Mouse (Mus musculus): ENCODE measurements around the gene Nmt1. TPM values are rescaled to one million over a fixed set of nuclear protein-coding genes. Genes with fewer than 3 reads are reported as not detected.

The Nmt1 gene
- polyA plus RNA-seq, 1 experiment = 77.1 TPM

- peaks cover 34% of the 10 kb centered on the region for H3K36me3 ChIP-seq (ENCODE audit: control insufficient read depth, insufficient read depth)
Measured at GRCm38 (mm10) chr11:103042828-103043227, 14.8 kb downstream of the Nmt1 start.

DNA sequence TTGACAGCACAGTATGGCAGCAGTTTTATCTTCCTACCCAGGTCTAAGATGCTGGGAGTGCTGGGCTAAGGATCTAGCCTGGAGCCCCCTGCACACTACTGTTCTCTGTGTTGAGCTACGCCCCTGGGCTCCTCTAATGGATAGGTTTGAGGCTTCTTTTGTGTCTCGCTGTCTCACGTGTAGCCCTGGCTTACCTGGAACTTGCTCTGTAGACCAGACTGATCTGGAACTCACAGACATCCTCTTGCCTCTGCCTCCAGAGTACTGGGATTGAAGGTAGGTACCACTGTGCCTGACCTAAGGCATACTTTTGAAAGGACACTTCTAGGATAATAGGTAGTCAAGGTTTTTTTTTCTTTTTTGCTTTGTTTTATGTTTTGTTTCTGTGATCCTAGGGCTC is 16.0 kb downstream of the Nmt1 start:
- H3K4me2 ChIP-seq (ENCODE audit: low read depth) = no peak overlapping the region
- TF ChIP-seq CEBPB (IDR thresholded peaks at IDR 0.05; ENCODE audit: insufficient read depth, poor library complexity, severe bottlenecking) (no peak), MYOD1 (IDR thresholded peaks at IDR 0.05; ENCODE audit: control insufficient read depth in 1 of 3, insufficient read length in 2 of 3, low read depth in 2 of 3) (no peak), TCF3 (IDR thresholded peaks at IDR 0.05; ENCODE audit: insufficient read length, low read depth) (no peak), MAX (IDR thresholded peaks at IDR 0.05; ENCODE audit: low read depth) (no peak), MYOG (IDR thresholded peaks at IDR 0.05; ENCODE audit: control insufficient read depth in 1 of 3, insufficient read depth in 1 of 3, insufficient read length in 2 of 3, low read depth in 2 of 3) (no peak), REST (IDR thresholded peaks at IDR 0.05; ENCODE audit: insufficient read depth, insufficient read length) (no peak), TCF12 (IDR thresholded peaks at IDR 0.05; ENCODE audit: insufficient read depth, poor library complexity, severe bottlenecking) (no peak), USF1 (IDR thresholded peaks at IDR 0.05; ENCODE audit: low read depth) (no peak), SRF (IDR thresholded peaks at IDR 0.05; ENCODE audit: control insufficient read depth, insufficient read length, low read depth) (no peak), POLR2A (IDR thresholded peaks at IDR 0.05; ENCODE audit: insufficient read length, low read depth) (no peak)
- no peak overlapping the region for H3K4me3 ChIP-seq
- no peaks in the 10 kb centered on the region for H3K27me3 ChIP-seq (ENCODE audit: control insufficient read depth, insufficient read depth, insufficient read length)
- H3K36me3 ChIP-seq (ENCODE audit: control insufficient read depth, insufficient read depth) = peaks cover 35% of the 10 kb centered on the region
- H3ac ChIP-seq (ENCODE audit: control insufficient read depth, insufficient read length) = no peak overlapping the region
- peaks cover 54% of the 10 kb centered on the region for H3K79me2 ChIP-seq (ENCODE audit: control insufficient read depth, insufficient read depth)

More at GRCm38 (mm10) chr11:103042828-103043227, 14.8 kb downstream of the Nmt1 start:
- no peak overlapping the region for H3ac ChIP-seq (ENCODE audit: control insufficient read depth, insufficient read length)
- no peak for TF ChIP-seq TCF3 (IDR thresholded peaks at IDR 0.05; ENCODE audit: insufficient read length, low read depth)
- no peak for TF ChIP-seq MAX (IDR thresholded peaks at IDR 0.05; ENCODE audit: low read depth)
- TF ChIP-seq TCF12 (IDR thresholded peaks at IDR 0.05; ENCODE audit: insufficient read depth, poor library complexity, severe bottlenecking) = no peak
- TF ChIP-seq SRF (IDR thresholded peaks at IDR 0.05; ENCODE audit: control insufficient read depth, insufficient read length, low read depth) = no peak
- no peak for TF ChIP-seq USF1 (IDR thresholded peaks at IDR 0.05; ENCODE audit: low read depth)
- TF ChIP-seq REST (IDR thresholded peaks at IDR 0.05; ENCODE audit: insufficient read depth, insufficient read length) = no peak
- no peak for TF ChIP-seq MYOD1 (IDR thresholded peaks at IDR 0.05; ENCODE audit: control insufficient read depth in 1 of 3, insufficient read length in 2 of 3, low read depth in 2 of 3)
- TF ChIP-seq MYOG (IDR thresholded peaks at IDR 0.05; ENCODE audit: control insufficient read depth in 1 of 3, insufficient read depth in 1 of 3, insufficient read length in 2 of 3, low read depth in 2 of 3) = no peak
- no peak for TF ChIP-seq POLR2AphosphoS2 (IDR thresholded peaks at IDR 0.05; ENCODE audit: insufficient read length, low read depth)
- no peak for TF ChIP-seq POLR2A (IDR thresholded peaks at IDR 0.05; ENCODE audit: insufficient read length, low read depth)
- no peak for TF ChIP-seq E2F4 (IDR thresholded peaks at IDR 0.05; ENCODE audit: insufficient read depth)
- no peak for TF ChIP-seq CEBPB (IDR thresholded peaks at IDR 0.05; ENCODE audit: insufficient read depth, poor library complexity, severe bottlenecking)
- H3K27me3 ChIP-seq (ENCODE audit: control insufficient read depth, insufficient read depth, insufficient read length) = no peaks in the 10 kb centered on the region
- H3K79me2 ChIP-seq (ENCODE audit: control insufficient read depth, insufficient read depth) = peaks cover 66% of the 10 kb centered on the region
- H3K4me3 ChIP-seq = no peak overlapping the region
- no peak overlapping the region for H3K4me2 ChIP-seq (ENCODE audit: low read depth)

GRCm38 (mm10) chr11:103046286-103046685 is 18.3 kb downstream of the Nmt1 start:
- Histone ChIP-seq H3K27me3 (ENCODE audit: control insufficient read depth, insufficient read depth, insufficient read length) (no peaks in the 10 kb centered on the region), H3K4me3 (no peak overlapping the region), H3ac (ENCODE audit: control insufficient read depth, insufficient read length) (no peak overlapping the region), H3K79me2 (ENCODE audit: control insufficient read depth, insufficient read depth) (peaks cover 31% of the 10 kb centered on the region), H3K36me3 (ENCODE audit: control insufficient read depth, insufficient read depth) (peaks cover 35% of the 10 kb centered on the region), H3K4me2 (ENCODE audit: low read depth) (no peak overlapping the region)
- no peak for TF ChIP-seq TCF12 (IDR thresholded peaks at IDR 0.05; ENCODE audit: insufficient read depth, poor library complexity, severe bottlenecking)
- TF ChIP-seq SRF (IDR thresholded peaks at IDR 0.05; ENCODE audit: control insufficient read depth, insufficient read length, low read depth) = no peak
- no peak for TF ChIP-seq REST (IDR thresholded peaks at IDR 0.05; ENCODE audit: insufficient read depth, insufficient read length)
- no peak for TF ChIP-seq MYOD1 (IDR thresholded peaks at IDR 0.05; ENCODE audit: control insufficient read depth in 1 of 3, insufficient read length in 2 of 3, low read depth in 2 of 3)
- TF ChIP-seq MAX (IDR thresholded peaks at IDR 0.05; ENCODE audit: low read depth) = no peak

DNA sequence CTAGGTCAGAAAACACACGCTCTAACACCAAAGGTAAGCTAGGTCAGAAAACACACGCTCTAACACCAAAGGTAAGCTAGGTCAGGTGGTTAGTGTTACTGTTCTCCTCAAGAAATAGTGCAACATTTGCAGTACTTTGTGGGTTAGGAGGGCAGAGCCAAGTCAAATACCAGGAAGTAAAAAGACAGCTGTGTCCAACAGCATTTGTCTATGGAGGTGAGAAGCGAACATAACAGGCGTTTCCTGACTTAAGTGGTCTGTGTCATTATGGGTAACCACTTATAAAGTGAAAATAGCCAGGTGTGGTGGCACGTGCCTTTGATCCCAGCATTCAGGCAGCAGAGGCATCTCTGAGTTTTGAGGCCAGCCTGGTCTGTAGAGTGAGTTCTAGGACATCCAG is 21.6 kb downstream of the Nmt1 start:
- H3K79me2 ChIP-seq (ENCODE audit: control insufficient read depth, insufficient read depth) = peaks cover 7% of the 10 kb centered on the region
- no peak overlapping the region for H3ac ChIP-seq (ENCODE audit: control insufficient read depth, insufficient read length)
- H3K4me3 ChIP-seq = no peak overlapping the region
- no peaks in the 10 kb centered on the region for H3K27me3 ChIP-seq (ENCODE audit: control insufficient read depth, insufficient read depth, insufficient read length)
- no peak for TF ChIP-seq CEBPB (IDR thresholded peaks at IDR 0.05; ENCODE audit: insufficient read depth, poor library complexity, severe bottlenecking)
- TF ChIP-seq TCF12 (IDR thresholded peaks at IDR 0.05; ENCODE audit: insufficient read depth, poor library complexity, severe bottlenecking) = peak; percentile 62
- peak in 1 of 3 experiments; percentile 59 for TF ChIP-seq MYOD1 (IDR thresholded peaks at IDR 0.05; ENCODE audit: control insufficient read depth in 1 of 3, insufficient read length in 2 of 3, low read depth in 2 of 3)
- TF ChIP-seq MYOG (IDR thresholded peaks at IDR 0.05; ENCODE audit: control insufficient read depth in 1 of 3, insufficient read depth in 1 of 3, insufficient read length in 2 of 3, low read depth in 2 of 3) = peak in 1 of 3 experiments; percentile 62
- peaks cover 19% of the 10 kb centered on the region for H3K36me3 ChIP-seq (ENCODE audit: control insufficient read depth, insufficient read depth)
- peak overlapping the region; percentile 67 for H3K4me2 ChIP-seq (ENCODE audit: low read depth)

GRCm38 (mm10) chr11:103050153-103050552 is 22.2 kb downstream of the Nmt1 start:
- Histone ChIP-seq H3K4me3 (no peak overlapping the region), H3K79me2 (ENCODE audit: control insufficient read depth, insufficient read depth) (peaks cover 10% of the 10 kb centered on the region), H3ac (ENCODE audit: control insufficient read depth, insufficient read length) (no peak overlapping the region), H3K4me2 (ENCODE audit: low read depth) (peak overlapping the region; percentile 67), H3K36me3 (ENCODE audit: control insufficient read depth, insufficient read depth) (peaks cover 22% of the 10 kb centered on the region), H3K27me3 (ENCODE audit: control insufficient read depth, insufficient read depth, insufficient read length) (no peaks in the 10 kb centered on the region)
- TF ChIP-seq REST (IDR thresholded peaks at IDR 0.05; ENCODE audit: insufficient read depth, insufficient read length) (no peak), POLR2A (IDR thresholded peaks at IDR 0.05; ENCODE audit: insufficient read length, low read depth) (no peak), TCF12 (IDR thresholded peaks at IDR 0.05; ENCODE audit: insufficient read depth, poor library complexity, severe bottlenecking) (no peak), MYOD1 (IDR thresholded peaks at IDR 0.05; ENCODE audit: control insufficient read depth in 1 of 3, insufficient read length in 2 of 3, low read depth in 2 of 3) (peak in 2 of 3 experiments; percentile 44 to 81), TCF3 (IDR thresholded peaks at IDR 0.05; ENCODE audit: insufficient read length, low read depth) (peak; percentile 18), CEBPB (IDR thresholded peaks at IDR 0.05; ENCODE audit: insufficient read depth, poor library complexity, severe bottlenecking) (no peak), SRF (IDR thresholded peaks at IDR 0.05; ENCODE audit: control insufficient read depth, insufficient read length, low read depth) (no peak), POLR2AphosphoS2 (IDR thresholded peaks at IDR 0.05; ENCODE audit: insufficient read length, low read depth) (no peak), MAX (IDR thresholded peaks at IDR 0.05; ENCODE audit: low read depth) (no peak), E2F4 (IDR thresholded peaks at IDR 0.05; ENCODE audit: insufficient read depth) (no peak), USF1 (IDR thresholded peaks at IDR 0.05; ENCODE audit: low read depth) (no peak), MYOG (IDR thresholded peaks at IDR 0.05; ENCODE audit: control insufficient read depth in 1 of 3, insufficient read depth in 1 of 3, insufficient read length in 2 of 3, low read depth in 2 of 3) (peak; percentile 0 to 90 (median 59))

All from myocyte (in vitro differentiated cells).